Mouse (Mus musculus) kidney, adult 11 months (tissue): ENCODE measurements around the gene Zfpl1.
"Not testable (repeated sequence)": the region's sequence is repeated elsewhere in the genome, so short reads cannot be mapped to it uniquely, and the experiment has no call there.

Source experiments
- DNase-seq: peaks from one replicate; pipeline ENCODE4 v3.0.0; 2022

Zfpl1 gene

DNA sequence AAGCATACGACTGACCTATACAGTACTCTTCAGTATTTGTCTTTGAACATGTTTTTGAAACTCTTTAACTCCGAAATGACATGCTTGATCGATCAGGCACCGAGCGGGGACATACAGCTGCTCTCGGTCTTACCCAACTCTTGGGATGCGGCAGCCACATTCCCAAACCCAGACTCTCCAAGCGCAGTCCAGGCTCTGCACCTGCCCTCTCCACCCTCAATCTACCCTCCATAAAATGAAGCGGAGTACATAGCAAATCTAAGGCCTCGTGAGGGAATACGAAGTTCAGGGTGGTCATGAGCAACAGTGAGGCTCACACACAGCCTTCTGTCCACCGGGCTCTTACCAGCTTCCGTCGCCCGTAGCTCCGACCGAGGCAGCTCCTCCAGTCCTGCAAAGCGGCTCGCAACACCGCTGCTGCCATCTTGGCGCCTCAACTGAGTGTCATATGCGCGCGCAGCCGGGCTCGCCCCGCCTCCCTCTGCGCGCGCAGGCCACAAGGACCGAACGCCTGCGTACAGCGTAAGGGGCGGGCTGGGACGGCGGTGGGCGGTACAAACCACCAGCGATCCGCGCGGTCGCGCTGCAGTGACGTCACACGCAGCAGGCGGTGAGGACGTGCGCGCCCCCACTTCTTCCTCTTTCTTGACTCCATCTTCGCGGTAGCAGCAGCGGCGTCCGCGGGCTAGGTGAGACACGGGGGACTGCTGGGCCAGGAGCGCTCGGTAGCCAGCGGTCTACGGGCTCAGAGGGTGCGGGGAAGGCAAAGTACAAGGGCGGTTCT, 27.3 kb downstream of the Zfpl1 start, which contains the start of the genes Mrpl49 and Fau:
Gene Mrpl49 (minus strand): TSS at position 473 of the 784 bp plus-strand sequence.
Gene Fau (plus strand): TSS at position 532 of the 784 bp plus-strand sequence.
- peak; percentile 98 for DNase-seq

DNA sequence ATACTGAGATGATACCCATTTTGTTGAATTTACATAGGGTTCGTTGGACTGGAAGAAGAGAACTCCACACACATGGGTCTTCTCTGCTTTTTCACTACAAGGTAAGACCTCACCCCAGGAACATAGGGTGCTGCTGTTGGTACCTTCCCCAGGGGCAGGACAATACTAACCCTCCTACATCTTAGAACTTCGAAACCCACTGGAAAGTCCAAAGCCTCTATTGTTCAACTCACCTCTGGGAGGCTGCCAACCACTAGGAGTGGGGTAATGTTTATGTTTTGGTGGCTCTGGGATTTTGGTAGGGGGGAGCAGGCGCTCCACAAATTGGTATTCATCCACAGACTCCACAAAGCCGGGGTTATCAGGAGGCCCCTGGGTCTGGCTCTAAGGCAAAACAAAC, 28.1 kb downstream of the Zfpl1 start:
- DNase-seq, result peak; percentile 12

- DNase-seq, result no peak
Measured at GRCm38 (mm10) chr19:6054296-6054695, 30.5 kb downstream of the Zfpl1 start.

- peak; percentile 6 for DNase-seq
Measured at GRCm38 (mm10) chr19:6052516-6052915, 32.2 kb downstream of the Zfpl1 start.

DNA sequence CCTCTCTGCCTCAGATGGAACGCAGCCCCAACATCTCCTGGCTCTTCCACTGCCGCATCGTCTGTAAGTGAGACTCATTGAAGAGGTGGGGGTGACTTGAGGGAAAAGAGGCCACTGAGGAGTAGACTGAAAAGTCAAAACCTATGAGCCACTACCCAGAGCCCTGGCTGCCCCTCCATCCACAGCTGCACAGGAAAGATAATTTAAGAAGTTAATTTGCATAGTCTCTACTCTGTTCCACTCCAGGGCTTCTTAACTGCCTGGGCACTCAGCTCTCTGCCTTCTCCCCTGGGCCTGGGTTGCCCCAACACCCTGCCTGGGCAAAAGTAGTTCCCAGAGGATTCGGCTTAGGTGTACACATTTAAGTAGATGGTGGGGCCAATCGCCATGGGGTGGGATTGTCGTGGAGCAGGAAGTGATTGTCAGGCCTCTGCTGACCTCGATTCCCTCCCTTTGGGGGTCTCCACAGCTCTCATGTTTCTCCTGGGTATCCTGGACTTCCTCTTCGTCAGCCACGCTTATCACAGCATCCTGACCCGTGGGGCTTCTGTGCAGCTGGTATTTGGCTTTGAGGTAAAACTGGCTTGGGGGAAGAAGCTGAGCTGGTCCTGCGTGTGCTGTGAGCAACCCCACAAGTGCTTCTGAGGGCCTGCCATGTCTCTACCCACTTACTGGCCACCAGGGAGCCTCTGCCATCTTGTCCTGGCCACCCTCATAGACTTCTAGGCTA, 35.9 kb downstream of the Zfpl1 start:
- peak; percentile 8 for DNase-seq

DNA sequence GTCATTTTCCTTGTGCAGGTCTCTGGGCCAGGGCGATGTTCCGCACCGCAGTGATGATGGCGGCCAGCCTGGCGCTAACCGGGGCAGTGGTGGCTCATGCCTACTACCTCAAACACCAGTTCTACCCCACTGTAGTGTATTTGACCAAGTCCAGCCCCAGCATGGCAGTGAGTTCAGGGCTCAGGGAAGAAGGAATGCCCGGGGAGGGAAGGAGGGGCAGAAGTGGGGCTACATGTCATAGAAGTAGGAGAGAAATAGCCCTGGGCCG, 36.9 kb downstream of the Zfpl1 start:
- DNase-seq, result peak; percentile 23

- peak; percentile 23 for DNase-seq
Measured at GRCm38 (mm10) chr19:6047154-6047898, 37.4 kb downstream of the Zfpl1 start.

DNA sequence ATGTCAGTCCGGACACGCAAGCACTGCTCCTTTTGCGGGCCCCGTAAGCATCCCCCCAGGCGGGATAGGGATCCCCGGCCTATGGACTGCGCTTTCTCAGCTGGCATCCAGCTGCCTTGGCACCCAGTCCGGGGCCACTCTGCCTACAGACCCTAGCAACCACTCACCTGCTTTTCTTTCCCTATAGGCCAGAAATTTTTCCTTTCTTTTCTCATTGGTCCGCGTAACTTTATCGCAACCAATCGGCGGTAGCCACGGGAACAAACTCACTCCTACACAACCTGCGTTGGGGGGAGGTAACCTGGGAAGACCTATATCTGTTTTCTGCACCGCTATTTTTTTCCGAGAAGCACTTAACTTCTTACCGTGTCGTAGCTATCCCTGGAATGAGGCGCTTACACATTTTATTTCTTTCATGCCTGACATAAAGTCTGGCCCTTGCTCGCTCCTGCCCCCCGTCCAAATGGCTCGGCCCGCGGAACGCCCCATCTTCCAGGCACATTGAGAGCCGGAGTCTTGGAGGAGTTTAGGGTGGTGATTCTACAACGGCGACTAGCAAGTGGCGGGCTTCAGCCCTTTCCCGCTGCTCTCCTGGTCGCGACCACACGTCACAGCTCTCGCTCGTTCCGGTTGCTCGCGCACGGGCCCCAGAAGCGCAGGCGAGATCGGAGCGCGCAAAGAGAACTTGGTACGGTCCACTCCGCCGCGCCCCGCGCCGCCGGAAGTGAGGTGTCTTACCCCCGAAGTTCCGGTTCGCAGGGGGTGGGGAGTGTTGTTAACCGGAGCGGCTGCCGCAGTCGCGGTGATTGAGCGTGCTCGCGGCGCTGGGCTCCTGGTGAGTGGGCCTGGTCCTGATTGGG, 38.2 kb downstream of the Zfpl1 start, which contains the start of gene Syvn1:
Gene Syvn1 (plus strand): TSS at position 283 of the 860 bp plus-strand sequence.
- DNase-seq, result peak; percentile 95

GRCm38 (mm10) chr19:6045366-6046293, 39.1 kb downstream of the Zfpl1 start:
- DNase-seq, result no peak

DNA sequence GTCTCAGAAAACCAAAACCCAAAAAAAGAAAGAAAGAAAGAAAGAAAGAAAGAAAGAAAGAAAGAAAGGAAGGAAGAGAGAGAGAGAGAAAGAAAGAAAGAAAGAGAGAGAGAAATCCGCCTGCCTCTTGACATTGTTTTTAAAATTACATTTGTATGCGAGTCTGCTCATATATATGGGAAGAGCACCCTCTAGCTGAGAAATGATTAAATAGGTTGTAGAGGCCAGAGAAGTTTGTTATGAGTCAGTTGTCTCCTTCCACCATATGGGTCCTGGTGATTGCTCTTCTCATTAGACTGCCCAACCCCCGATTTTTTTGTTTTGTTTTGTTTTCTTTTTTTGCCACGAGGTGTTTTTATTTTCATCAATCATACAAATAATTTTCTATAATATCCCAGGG, 40.7 kb downstream of the Zfpl1 start:
- DNase-seq, result not testable (repeated sequence)

GRCm38 (mm10) chr19:6042293-6042692, 42.5 kb downstream of the Zfpl1 start:
- peak; percentile 4 for DNase-seq

GRCm38 (mm10) chr19:6040002-6040401, 44.8 kb downstream of the Zfpl1 start:
- DNase-seq, result no peak

DNA sequence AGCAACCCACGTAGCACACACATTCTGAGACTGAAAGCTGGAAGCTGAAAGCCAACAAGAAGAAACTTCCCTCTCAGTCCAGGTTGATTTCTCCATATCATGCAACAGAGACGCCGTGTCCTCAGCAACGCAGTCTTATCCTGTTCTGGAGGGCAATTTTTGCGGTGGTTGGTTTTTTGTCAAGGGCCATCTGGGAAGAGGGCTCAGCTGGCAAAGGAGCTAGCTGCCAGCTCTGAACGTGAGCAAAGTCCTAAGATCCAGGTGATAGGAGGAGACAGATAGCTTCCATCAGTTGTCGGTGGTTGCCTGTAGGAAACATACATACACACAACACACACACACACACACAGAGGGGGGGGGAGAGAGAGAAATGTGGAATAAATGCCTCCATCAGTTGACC, 46.4 kb downstream of the Zfpl1 start:
- no peak for DNase-seq

DNA sequence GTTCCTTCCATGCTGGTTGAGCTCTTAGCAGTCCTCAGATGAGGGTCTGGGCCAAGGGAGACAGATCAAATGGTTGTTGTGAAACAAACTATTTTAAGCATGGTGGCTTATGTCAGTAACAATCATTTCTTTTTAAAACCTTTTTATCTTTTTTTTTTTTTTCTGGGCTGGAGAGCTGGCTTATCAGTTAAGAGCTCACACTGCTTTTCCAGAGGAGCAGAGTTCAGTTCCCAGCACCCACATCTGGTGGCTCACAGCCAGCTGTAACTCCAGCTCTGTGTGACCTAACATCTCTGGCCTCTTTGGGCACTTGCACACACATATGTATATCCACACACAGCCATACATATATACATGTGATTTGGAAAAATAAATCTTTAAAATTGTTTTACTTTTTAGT, 47.1 kb downstream of the Zfpl1 start:
- no peak for DNase-seq

DNA sequence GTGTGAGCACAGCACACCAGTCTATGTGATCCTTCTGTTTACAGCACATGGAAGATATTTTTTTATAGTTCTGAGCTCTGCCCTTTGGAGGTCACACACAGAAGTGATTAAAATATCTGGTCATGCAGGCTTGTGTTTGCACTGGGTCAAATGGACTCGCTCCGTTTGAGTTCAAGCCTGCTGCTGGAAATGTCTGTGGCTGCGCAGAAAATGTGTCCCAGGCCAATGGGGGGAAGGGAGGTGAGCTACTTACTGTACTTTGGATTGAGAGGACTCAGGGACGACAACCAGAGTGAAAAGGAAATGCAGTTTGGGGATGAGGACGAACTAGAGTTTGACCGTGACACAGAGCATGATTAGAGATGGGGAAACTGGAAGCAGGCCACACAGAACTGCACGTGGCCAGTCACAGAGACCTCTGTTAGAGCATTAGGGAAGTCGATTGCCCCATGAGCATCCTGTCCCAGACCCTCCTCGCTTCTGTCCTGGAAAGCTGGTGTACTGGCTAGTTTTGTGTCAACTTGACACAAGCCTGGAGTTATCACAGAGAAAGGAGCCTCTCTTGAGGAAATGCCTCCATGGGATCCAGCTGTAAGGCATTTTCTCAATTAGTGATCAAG, 48.7 kb downstream of the Zfpl1 start:
- DNase-seq, result no peak
